Mouse (Mus musculus) lung, postnatal 14 days (tissue): ENCODE results near the gene Ankrd39.

Source experiments
- DNase-seq: peaks from one replicate; pipeline ENCODE4 v3.0.0; 2021

The Ankrd39 gene

DNA sequence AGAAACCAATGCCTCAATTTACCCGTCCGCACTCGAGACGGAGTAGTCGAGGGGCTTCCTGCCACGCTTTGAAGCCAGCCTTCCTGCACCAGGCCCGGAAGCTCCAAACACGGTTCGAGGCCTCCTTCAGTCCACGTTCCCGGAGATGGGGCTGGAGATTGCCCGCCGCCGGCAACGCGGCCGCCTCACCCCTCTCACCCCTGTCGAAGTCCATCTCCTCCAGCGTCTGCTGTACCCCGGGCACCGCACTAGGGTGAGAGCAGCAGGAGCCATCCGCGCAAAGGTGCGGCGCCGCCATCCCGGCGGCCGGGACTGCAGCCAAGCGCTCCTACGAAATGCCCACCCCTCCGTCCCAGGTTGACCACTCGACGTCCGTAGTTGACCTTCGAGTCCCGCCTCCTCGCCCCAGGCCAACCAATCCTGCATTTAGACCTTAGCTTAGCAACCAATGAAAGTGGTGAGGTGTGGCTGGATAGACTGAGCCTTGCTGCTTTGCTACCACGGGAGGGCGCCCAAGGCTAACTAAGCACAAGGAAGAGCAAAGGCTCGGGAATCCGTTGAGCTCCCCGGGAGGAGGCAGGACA is at the start of gene Ankrd39:
TSS of gene Ankrd39 (minus strand) at position 558 of the 584 bp plus-strand sequence.
- DNase-seq = peak; percentile 97

- DNase-seq = peak; percentile 72
Observed at GRCm38 (mm10) chr1:36596114-36596513, 48.9 kb upstream of the Ankrd39 start.

GRCm38 (mm10) chr1:36595167-36595931 is 48.1 kb upstream of the Ankrd39 start:
- no peak for DNase-seq

GRCm38 (mm10) chr1:36593099-36593498 is 45.9 kb upstream of the Ankrd39 start:
- DNase-seq = no peak

DNA sequence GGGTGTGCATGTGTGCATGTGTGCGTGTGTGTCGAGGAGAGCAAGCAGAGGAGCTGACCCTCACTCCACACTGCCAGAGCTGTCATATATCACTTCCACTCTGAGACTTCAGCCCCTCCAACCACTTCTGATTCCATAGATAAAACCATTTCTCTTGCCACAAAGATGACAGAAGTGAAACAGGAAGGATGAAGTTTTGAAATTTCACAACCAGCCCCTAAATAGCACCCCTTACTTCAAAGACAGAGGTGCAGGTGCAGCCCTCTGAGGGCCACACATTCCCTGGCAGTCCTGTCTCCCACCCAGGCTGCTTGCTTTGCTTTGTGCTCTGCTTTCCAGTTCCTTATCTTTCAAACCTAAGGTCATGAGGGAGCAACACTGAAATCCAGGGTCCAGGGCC is 44.2 kb upstream of the Ankrd39 start:
- DNase-seq = no peak

- DNase-seq = no peak
Observed at GRCm38 (mm10) chr1:36590664-36591063, 43.4 kb upstream of the Ankrd39 start.

DNA sequence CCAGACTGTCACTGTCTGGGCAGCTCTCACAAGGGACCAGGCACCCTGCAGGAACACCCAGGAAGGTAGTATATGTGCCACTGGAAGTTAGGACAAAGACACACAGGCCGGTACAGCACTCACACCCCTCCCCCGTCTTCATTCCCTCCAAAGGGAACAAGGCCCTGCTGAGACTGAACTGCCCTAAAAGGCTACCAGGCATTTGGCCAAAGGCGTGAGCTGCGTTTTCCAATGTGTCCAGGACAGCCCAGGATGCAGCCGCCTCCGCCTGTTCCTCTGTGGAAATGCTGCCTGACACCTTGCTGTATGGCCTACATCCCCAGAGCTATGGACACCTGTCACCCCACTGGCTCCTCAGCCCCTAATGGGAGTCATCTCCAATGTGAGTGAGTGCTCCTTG is 42.2 kb upstream of the Ankrd39 start:
- DNase-seq = peak; percentile 70

- no peak for DNase-seq
Observed at GRCm38 (mm10) chr1:36588476-36589450, 41.5 kb upstream of the Ankrd39 start.

DNA sequence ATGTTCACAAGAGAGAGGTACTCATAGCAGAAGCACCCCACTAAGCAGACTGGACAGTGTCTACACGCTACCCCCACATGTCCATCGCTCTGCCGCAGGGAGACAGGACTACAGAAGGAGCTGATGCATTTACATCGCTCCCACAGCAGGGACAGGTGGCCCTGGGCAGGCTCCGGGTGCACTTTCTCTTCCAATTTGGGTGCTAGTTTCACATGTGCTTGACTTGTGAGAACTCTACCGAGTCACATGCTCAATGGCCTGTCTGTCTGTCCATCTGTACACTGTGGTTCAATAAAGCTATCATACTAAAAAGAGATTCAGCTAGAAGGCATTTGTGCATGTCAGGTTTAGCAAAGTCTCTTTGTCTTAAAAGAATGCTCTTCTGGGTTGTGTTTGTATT is 40.6 kb upstream of the Ankrd39 start:
- DNase-seq = no peak

DNA sequence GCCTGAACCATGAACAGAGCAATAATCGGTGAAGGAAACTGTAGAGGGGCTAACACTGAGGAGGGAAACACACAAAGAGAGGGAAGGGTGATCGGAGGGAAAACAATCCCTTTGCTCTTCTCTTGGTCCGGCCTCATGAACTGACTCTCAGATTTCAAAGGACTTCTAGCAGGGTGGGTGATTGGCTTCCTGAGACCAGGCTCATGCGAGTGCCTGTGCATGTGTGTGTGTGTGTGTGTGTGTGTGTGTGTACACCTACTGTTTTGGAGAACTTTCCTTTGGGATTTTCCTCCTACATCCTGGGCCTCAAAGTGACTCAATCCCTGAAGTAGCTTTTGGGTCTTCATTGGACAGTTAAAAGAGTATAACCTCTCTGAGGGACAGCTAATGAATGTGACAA is 39.0 kb upstream of the Ankrd39 start:
- DNase-seq = no peak

- DNase-seq = no peak
Observed at GRCm38 (mm10) chr1:36583408-36584116, 36.3 kb upstream of the Ankrd39 start.

- DNase-seq = no peak
Observed at GRCm38 (mm10) chr1:36582211-36582610, 35.0 kb upstream of the Ankrd39 start.

DNA sequence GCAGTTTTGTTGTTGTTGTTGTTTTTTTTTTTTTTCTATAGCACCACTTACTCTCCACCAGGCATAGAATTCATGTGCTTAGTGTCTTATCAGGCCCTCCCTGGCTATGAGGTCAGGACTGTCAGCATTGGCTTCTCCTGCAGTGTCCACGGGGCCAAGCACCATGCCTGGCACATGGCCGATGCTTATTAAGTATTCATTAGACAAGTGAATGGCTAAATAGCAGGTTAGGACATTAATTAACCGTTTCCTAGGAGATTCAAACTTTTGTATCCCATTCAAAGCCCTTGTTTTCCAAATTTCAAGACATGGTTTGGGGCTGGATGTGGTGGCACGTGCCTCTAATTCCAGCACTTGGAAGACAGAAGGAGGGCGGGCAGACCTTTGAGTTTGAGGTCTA is 34.0 kb upstream of the Ankrd39 start:
- no peak for DNase-seq

DNA sequence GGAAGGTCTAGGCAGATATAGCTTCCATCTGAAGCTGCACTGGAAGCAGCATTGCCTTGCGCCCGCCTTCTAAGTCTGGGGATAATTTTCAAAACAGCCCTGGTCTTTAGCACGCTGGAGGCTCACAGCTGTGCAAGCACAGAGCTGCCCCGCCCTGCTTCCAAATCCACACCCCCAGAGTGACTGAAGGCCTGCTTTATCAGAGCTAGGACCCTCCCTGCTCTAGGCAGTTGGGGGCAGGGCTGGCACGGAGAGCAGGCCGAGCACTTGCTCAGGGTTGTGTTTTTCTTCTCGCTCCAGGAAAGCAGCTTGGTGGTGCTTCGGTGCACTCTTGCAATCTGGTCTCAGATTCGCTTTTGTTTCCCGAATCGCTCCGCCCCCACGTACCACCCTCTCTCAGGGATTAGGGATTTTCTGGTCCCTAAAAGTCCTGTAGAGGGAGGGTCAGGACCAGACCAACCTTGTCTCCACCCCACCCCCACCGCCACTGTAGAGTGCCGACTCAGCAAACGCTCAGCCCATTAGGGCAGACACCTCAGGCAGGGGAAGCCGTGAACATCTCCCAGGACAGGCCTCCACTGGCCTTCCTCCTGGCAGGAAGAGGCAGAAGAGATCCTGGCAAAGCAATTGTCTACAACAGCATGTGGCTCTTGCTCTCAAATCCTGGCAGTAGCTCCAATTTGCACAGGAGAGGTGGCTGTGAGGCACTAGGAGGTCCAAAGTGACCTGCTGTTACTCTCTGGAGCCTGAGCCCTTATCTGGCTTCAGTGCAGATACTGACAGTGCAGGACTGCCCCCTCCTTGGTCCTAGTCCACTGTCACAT is 33.4 kb upstream of the Ankrd39 start:
- DNase-seq = no peak

DNA sequence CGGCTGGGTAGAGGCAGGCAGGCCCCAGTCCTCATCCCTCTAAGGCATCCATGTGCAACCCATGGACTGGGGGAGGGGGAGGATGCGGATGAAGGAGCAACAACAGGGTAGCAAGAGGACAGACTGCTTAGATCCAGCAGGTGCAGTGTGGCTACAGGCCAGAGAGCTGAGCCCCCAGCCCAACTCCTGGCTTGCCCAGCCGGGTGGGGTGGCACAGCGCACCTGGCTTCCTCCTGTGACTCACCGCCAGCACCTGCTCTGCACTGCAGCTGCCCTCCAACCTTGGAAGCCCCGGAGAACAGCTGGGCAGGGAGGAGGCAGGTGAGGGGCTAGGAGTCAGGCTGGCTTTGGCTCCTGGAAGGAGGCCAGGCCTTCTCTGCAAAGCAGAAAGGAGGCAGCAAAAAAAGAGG is 32.7 kb upstream of the Ankrd39 start:
- no peak for DNase-seq

GRCm38 (mm10) chr1:36576991-36577675 is 29.9 kb upstream of the Ankrd39 start:
- DNase-seq = no peak

- no peak for DNase-seq
Observed at GRCm38 (mm10) chr1:36575347-36575746, 28.1 kb upstream of the Ankrd39 start.

DNA sequence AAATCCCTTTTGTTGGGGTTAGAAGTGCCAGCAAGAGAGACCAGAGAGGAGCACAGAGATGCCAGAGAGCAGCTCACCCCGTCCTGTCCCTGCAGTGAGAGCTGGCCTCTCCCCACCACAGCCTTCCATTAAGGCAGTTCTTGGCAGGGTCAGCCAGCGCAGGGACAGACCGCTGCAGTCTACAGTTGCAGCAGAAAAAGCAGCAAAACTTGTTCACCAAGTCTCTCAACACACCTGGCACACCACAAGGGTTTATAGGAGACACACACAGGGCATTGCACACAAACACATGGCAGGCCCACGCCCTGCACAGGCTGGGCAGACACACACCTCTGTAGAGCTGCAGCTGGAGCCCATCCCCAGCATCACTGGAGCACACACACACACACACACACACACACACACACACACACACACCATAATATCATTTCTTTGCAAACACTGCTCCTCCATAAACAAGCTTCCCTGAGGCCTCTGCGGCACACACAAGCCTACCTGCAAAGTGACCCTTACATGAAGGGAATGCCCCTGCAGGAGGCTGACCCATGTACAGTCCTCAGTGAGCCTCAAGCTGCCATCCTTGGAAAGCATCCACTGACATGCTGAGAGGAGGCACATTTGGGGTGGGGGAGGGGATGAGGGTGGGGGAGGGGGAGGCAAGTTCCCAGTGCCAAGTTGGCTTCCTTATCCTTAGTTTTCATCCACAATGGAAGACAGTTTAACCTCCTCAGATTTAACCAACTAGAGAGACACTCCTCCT is 27.1 kb upstream of the Ankrd39 start:
- DNase-seq = no peak

DNA sequence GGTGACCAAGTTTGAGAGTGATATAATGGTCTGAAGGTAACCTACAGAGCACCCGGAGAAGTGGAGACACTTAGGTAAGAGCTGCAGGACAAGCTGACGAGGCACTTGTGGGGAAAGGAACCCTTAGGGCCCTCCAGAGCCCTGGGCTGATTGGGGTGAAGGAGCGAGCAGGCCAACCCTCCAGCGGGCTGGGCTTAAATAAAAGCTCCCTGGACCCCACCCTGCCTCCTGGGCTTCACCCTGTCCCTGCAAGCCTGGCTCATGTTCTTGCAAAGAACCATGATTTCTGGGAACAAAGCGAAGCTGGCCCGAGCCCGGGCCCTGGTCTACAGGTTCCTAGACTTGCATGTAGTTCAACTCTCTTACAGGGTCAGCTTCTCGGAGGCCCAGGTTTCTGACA is 26.3 kb upstream of the Ankrd39 start:
- no peak for DNase-seq

GRCm38 (mm10) chr1:36572709-36573108 is 25.5 kb upstream of the Ankrd39 start:
- DNase-seq = no peak
